Mouse (Mus musculus): ENCODE data around the gene Dab2. TPM values are rescaled to one million over a fixed set of nuclear protein-coding genes. Genes with fewer than 3 reads are reported as not detected.

The Dab2 gene
- total RNA-seq, 1 experiment from 2014 or later: 421 TPM

DNA sequence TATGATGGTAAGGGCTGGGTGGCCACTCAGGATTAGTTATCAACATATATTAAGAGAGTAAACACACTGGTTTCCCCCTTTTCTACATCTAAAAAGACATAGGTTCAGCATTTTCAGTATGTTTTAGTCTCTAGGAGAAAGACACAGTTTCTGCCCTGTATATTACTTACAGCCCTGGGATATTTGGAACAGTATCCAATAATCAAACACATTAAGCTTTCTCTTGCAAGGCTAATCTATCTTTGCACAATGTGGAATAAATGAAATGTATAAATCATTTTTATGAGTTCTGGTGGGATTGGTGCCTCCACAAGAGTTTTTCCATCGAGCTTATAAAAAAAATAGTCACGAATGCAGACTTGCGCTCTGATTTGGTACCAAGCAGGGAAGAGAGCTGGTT lies 169.8 kb downstream of the Dab2 start:
- no peak for DNase-seq

DNA sequence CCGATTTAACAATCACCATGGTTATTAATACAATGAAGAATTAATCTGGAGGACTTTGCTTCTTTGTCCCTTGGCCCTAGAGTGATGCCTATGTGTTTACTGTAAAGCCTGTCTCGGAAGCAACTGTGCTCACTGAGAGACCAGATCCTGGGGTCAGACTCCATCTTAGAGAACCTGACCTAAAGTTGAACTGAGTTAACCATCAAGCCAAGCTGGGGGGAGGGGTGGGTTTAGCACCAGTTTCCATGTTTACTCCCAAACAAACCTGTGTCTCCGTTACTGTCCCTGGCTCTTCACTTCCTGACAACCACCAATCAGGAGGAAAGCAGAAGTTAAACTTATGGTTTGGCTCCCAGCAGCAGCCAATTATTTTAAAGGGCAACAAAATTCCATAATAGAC lies 184.0 kb downstream of the Dab2 start:
- DNase-seq: no peak

Other genes with a start within 250 kb of the Dab2 start
- 0.90 and 12.9 TPM in 2 replicates for gene C9, start 145.5 kb downstream of the Dab2 start, total RNA-seq (2021)
- gene Fyb, start 223.1 kb downstream of the Dab2 start, total RNA-seq (2021): 27.8 and 49.3 TPM in 2 replicates